Mouse (Mus musculus) B cell, adult (primary cell): Measurements from ENCODE around the gene Gsdma. TPM values are rescaled to one million over a fixed set of nuclear protein-coding genes. Genes with fewer than 3 reads are reported as not detected.

Experiments used
- total RNA-seq: library from RNA; stranded (reverse); gene quantifications from 4 replicates; pipeline ENCODE4 v1.2.4, GENCODE M21; 2023; ENCODE audit not compliant: inconsistent age

Gsdma gene
- not detected in 4 replicates for total RNA-seq

GRCm38 (mm10) chr11:98664091-98664490 is at the start of gene Gsdma:
Gene Gsdma, plus strand, starts transcription at chr11:98664351.

GRCm38 (mm10) chr11:98625611-98626410 is 38.3 kb upstream of the Gsdma start, which contains the start of the genes Gm12355 and Gsdma3:
Gene Gm12355, minus strand, starts transcription at chr11:98625661.
Gene Gsdma3, plus strand, starts transcription at chr11:98626360.

GRCm38 (mm10) chr11:98646459-98646858 is 17.7 kb upstream of the Gsdma start, which contains the start of gene Gsdma2:
Gene Gsdma2, plus strand, starts transcription at chr11:98646759.

GRCm38 (mm10) chr11:98681786-98682745 is 17.9 kb downstream of the Gsdma start, which contains the start of gene Psmd3:
Gene Psmd3, plus strand, starts transcription at chr11:98682554.

GRCm38 (mm10) chr11:98701213-98701670 is 37.1 kb downstream of the Gsdma start, which contains the start of gene Csf3:
Gene Csf3, plus strand, starts transcription at chr11:98701263.

Other genes starting within 250 kb of the Gsdma start
- gene Mien1, start 225.4 kb upstream of the Gsdma start, total RNA-seq = 47.4 to 59.5 TPM (median 52.0 TPM) in 4 replicates
- gene Grb7, start 218.0 kb upstream of the Gsdma start, total RNA-seq = 0.78 to 2.0 TPM (median 1.3 TPM) in 4 replicates
- 550 to 623 TPM (median 617 TPM) in 4 replicates for gene Ikzf3, start 118.3 kb upstream of the Gsdma start, total RNA-seq
- gene Zpbp2, start 113.3 kb upstream of the Gsdma start, total RNA-seq = 4.3 to 8.2 TPM (median 5.8 TPM) in 4 replicates
- gene Ormdl3, start 77.0 kb upstream of the Gsdma start, total RNA-seq = 16.5 to 19.2 TPM (median 17.5 TPM) in 4 replicates
- not detected in 4 replicates for gene Lrrc3c, start 66.1 kb upstream of the Gsdma start, total RNA-seq
- gene Gm12355, start 38.7 kb upstream of the Gsdma start, total RNA-seq = 26.2 to 32.0 TPM (median 31.6 TPM) in 4 replicates
- not detected in 4 replicates for gene Gsdma3, start 38.0 kb upstream of the Gsdma start, total RNA-seq
- not detected in 4 replicates for gene Gsdma2, start 17.6 kb upstream of the Gsdma start, total RNA-seq
- 74.6 to 80.5 TPM (median 76.7 TPM) in 4 replicates for gene Psmd3, start 18.2 kb downstream of the Gsdma start, total RNA-seq
- gene Csf3, start 36.9 kb downstream of the Gsdma start, total RNA-seq = 0.36 TPM in 1 of 4 replicates, not detected in the others
- gene Med24, start 65.1 kb downstream of the Gsdma start, total RNA-seq = 85.6 to 113 TPM (median 92.5 TPM) in 4 replicates
- 5.6 to 7.6 TPM (median 6.6 TPM) in 4 replicates for gene Thra, start 76.3 kb downstream of the Gsdma start, total RNA-seq
- 1.4 to 1.9 TPM (median 1.7 TPM) in 4 replicates for gene Nr1d1, start 111.0 kb downstream of the Gsdma start, total RNA-seq
- gene Msl1, start 131.2 kb downstream of the Gsdma start, total RNA-seq = 125 to 131 TPM (median 128 TPM) in 4 replicates
- gene Casc3, start 140.6 kb downstream of the Gsdma start, total RNA-seq = 88.0 to 101 TPM (median 93.5 TPM) in 4 replicates
- gene Rapgefl1, start 172.4 kb downstream of the Gsdma start, total RNA-seq = 1.3 to 5.0 TPM (median 3.4 TPM) in 4 replicates
- gene Wipf2, start 199.3 kb downstream of the Gsdma start, total RNA-seq = 38.7 to 46.7 TPM (median 44.6 TPM) in 4 replicates
- 2.3 to 3.0 TPM (median 2.6 TPM) in 4 replicates for gene Cdc6, start 243.4 kb downstream of the Gsdma start, total RNA-seq